Mouse (Mus musculus) G1E (cell line): ENCODE measurements around the gene Hmgcl.

Source experiments
- CTCF ChIP-seq: IDR thresholded peaks from 2 replicates; pipeline ENCODE4 v1.5.1; 2012; ENCODE audit warnings: low read depth, low read length, inconsistent platforms, mixed read lengths
- POLR2AphosphoS5 ChIP-seq: IDR thresholded peaks from 2 replicates; pipeline ENCODE4 v1.6.1; 2012; ENCODE audit warnings: low read depth, low read length, inconsistent platforms; ENCODE audit not compliant: insufficient replicate concordance

- TF ChIP-seq CTCF: no peak
- TF ChIP-seq POLR2AphosphoS5: no peak
Observed at GRCm38 (mm10) chr4:135922190-135922589, 24.1 kb upstream of the Hmgcl start.
